Mouse (Mus musculus) embryo, embryonic 9.5 days (tissue): ENCODE results near the gene Hsbp1.
"Not testable (repeated sequence)": the region's sequence is repeated elsewhere in the genome, so short reads cannot be mapped to it uniquely, and the experiment has no call there.

ENCODE experiments used
- DNase-seq: peaks from one replicate; pipeline ENCODE4 v3.0.0-alpha.2; 2017; ENCODE audit errors: extremely low spot score

Gene Hsbp1

GRCm38 (mm10) chr8:119344190-119344856, at the start of gene Hsbp1:
TSS of gene Hsbp1 (plus strand) at chr8:119344488.
- DNase-seq, result peak; percentile 98

GRCm38 (mm10) chr8:119295477-119295876, 48.8 kb upstream of the Hsbp1 start:
- no peak for DNase-seq

GRCm38 (mm10) chr8:119297752-119298151, 46.5 kb upstream of the Hsbp1 start:
- DNase-seq, result peak; percentile 26

GRCm38 (mm10) chr8:119300335-119300734, 44.0 kb upstream of the Hsbp1 start:
- DNase-seq, result no peak

- DNase-seq, result no peak
Observed at GRCm38 (mm10) chr8:119304196-119304595, 40.1 kb upstream of the Hsbp1 start.

DNA sequence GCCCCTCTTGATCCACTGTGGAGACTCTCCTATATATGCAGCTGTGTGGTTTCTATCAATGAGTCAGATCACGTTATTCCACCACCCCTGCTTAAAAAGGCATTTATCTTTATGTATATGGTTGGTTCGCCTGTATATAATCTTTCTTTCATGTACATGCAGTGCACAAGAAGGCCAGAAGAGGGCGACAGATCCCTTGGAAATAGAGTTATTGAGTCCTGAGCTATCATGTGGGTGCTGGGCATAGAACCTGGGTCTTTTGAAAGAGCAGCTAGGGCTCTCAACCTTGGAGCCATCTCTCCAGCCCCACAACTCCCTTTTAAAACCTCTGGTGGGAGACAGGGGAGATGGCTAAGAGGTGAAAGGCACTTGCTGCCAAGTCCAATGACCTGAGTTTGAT, 32.9 kb upstream of the Hsbp1 start:
- no peak for DNase-seq

GRCm38 (mm10) chr8:119323215-119323614, 21.1 kb upstream of the Hsbp1 start:
- DNase-seq, result no peak

DNA sequence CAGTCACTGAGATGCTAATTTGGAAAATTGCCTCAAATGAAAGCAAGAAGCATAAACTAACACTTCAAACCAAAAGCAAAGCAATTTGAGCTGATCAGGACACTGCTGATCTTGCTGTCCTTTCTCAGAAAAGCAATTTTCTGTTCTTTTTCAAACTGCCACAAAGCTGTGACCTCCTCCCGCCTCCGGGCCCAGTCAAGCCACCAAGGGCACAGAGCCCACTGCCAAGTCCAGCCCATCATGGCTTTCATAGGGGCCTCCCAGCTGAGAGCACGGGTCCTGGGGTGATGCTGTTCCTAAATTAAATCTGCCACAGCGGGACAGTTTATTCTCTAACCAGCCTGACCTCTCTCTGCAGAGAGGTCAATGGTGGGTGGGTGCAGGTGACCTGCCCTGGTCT, 4.7 kb upstream of the Hsbp1 start:
- no peak for DNase-seq

- no peak for DNase-seq
Observed at GRCm38 (mm10) chr8:119343606-119344005, 682 bp upstream of the Hsbp1 start.

DNA sequence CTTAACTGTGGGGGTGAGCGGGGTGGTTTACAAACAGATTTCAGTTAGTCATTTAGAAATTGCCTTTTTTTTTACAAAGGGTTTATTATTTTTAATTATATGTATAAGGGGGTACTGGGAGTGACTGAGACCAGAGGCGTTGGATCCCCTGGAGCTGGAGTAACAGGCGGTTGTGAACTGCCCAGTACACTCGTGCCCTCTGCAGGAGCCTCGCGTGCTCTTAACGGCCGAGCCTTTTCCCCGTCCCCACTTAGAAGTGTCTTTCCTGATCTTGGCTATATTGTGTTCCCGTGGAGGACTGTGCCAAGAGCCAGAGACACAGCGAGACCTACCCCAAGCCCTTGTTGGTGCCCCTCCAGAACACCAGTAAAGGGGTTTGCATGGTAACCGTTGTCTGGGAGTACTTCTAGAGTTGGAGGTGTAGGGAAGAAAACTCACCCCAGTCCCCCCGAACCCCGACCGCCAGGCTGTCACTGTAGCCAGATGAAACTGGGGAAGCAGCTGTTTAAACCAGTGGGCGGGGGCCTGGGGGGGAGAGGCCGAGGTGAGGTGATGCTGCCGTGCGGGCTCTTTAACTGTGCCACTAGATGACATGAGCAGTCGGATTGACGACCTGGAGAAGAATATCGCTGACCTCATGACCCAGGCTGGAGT, 868 bp downstream of the Hsbp1 start:
- DNase-seq, result no peak

DNA sequence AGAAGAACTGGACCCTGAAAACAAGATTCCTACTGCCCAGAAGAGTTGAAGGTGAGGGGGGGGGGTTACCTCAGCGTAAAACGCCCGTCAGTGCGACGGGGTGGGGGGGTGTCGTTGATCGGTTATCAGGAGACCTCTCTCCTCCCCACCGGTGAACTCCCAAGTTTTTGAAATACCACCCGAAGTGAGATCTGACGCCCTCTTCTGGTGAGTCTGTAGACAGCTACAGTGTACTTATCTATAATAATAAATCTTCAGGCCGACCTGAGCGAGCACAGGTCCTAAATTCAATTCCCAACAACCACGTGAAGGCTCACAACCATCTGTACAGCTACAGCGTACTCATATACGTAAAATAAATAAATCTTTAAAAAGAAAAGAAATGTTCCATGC, 1.4 kb downstream of the Hsbp1 start:
- DNase-seq, result no peak

GRCm38 (mm10) chr8:119351647-119352046, 7.4 kb downstream of the Hsbp1 start:
- no peak for DNase-seq

DNA sequence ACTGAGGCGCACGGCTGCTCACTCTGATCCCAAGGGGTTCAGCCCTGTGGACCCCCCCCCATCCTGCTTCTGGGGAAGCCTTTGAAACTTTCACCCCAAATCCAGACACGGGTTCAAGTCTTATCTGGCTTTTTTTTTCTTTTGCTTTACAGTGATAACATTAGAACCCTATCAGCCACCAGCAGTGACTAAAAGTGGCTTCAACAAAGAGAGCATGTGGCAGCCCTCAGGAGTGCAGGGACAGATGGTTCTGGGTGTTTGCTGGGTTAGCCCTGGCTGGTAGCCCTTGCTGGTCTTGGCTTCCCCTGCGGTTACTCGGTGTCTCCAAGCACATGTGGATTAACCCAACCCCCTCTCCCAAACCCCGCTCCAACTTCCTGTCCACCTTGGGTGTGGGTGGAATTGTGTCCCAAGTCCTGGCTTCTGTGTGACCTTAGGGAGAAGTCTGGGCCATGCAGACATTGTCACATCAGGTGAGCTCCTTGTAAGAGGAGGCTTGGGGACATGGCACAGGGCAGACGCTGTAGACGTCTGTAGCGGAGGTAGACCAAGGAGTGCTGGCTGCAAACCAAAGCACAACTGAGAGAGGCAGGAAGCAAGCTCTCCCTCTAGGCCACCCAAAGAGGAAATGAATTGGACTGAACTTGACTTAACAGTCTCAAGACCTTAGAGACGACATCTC, 8.8 kb downstream of the Hsbp1 start:
- no peak for DNase-seq

DNA sequence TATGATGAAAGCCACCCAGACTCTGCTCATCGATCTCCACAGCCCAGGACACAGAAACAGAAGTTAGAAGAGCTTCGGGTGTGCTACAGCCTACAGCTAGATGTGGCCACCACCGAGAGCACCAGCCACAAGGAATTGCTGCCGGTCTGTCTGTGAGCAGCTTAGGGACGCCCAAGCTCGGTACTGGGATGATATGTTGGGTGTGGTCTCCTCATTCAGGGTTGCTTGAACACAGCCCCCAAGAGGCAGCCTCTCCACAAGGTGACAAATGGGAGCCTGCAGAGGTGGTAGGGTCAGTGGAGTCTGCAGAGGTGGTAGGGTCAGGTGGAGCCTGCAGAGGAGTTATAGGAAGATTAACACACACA, 9.4 kb downstream of the Hsbp1 start:
- no peak for DNase-seq

DNA sequence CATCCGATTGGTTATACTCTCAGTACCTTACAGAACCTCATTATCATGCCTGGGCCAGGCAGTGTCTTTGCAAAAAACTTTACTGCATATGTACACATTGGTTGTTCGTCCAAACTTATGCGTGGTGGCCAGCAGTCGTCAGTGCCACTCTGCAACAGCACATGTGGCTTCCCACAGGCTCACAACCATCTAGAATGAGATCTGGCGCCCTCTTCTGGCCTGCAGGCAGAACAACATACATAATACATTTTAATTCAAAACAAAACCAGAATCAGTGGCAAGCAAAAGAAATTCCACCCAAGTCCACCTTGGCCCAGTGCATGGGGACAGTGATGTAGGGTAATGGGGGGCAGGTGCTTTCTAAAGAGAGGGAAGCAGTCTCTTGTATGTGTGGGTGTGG, 12.3 kb downstream of the Hsbp1 start:
- DNase-seq, result not testable (repeated sequence)

DNA sequence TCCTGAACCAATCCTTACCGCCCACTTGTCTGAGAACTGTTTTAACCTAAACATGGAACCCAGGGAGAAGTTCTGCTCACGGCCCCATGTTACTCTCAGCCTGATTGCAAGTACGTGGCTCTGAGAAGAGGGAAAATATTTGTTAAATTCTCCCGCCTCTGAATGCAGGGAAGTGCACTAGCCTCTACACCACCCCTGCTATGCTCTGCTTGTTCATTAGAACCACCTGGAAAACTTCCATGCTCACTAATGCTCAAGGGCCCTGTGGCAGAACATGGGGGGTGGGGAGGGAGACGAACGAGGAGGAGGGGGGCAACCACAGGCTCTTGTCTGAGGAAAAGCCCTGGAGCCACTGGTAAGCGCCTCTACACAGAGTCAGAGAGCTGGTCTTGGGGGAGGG, 13.9 kb downstream of the Hsbp1 start:
- DNase-seq, result no peak

DNA sequence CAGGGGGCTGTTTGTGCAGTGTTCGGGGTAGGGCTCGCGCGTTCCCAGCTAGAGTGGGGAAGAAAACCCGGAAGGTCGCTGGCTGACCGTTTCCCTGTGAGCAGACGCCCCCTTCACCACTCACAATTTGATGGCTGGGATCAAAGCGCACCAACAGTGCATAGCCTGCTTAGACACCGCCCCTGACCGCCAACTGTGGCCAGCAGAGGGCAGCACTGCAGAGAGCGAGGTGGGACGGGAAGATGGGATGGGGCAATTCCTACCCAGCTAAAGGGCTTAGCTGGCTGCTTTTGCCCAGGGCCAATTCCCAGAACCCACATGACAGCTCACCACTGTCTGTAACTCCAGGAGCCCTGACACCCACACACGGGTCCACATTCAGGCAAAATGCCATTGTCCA, 14.5 kb downstream of the Hsbp1 start:
- DNase-seq, result peak; percentile 53

DNA sequence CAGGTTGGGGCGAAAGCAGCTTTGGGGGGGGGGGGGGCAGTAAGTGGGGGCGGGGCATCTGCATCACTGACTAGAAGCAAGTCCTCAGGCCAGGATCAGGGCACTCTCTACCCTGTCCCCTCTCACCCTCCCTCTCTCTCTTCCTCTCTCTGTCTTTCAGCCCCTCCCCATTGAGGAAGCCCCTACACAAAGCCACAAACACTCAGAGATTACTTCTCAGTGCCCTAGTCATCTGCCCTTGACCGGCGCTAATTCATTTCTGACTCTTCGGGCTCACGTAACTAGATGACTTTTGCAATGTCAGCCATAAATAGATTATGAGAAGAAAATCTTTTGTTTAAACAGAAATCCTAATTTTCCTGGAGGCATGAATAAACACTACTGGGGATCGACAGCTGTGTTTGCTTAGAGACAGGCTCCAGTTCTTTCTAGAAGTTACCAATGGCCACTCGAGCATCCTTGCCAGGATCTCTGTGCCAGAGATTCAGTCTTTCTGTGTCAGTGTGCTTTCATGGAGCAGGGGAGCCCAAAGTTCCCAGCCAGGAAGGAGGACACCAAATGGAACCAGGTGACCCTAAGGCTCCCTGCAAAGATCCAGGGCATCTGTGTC, 16.5 kb downstream of the Hsbp1 start:
- no peak for DNase-seq

DNA sequence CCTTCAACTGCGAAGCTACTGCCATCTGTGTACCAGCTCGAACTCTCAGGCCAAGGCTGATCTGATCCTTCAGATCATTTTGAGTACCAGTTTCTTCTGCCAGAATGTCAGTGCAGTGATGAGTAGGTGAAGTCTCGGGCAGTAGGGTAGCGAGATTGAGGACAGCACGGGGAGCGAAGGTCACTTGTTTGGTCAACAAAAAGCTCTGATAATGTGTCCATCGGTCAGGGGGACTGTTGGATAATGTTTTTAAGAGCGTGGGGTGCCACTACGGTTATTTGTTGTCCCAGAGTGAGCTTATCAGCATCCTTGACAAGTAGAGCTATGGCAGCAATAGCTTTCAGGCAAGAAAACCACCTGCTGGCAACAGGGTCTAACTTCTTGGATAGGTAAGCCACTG, 30.4 kb downstream of the Hsbp1 start:
- not testable (repeated sequence) for DNase-seq

DNA sequence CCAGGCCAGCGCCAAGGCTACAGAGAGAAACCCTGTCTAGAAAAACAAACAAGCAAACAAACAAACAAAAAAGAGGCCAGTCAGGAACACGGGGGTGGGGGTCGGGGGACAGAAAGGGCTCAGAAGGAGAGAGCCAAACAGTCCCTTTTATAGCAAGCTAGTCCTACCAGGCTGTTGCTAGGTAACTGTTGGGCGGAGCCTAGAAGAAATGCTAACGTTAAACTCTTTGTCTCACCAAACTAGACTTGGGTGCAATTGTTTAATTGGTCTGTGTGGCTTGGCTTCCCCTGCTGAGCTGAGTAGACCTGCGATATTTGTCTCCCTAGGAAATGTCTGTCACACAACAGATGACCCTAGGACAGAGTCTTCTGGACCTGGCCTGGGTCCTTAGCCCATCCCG, 34.2 kb downstream of the Hsbp1 start:
- DNase-seq, result no peak

GRCm38 (mm10) chr8:119380619-119381018, 36.3 kb downstream of the Hsbp1 start:
- DNase-seq, result peak; percentile 22

DNA sequence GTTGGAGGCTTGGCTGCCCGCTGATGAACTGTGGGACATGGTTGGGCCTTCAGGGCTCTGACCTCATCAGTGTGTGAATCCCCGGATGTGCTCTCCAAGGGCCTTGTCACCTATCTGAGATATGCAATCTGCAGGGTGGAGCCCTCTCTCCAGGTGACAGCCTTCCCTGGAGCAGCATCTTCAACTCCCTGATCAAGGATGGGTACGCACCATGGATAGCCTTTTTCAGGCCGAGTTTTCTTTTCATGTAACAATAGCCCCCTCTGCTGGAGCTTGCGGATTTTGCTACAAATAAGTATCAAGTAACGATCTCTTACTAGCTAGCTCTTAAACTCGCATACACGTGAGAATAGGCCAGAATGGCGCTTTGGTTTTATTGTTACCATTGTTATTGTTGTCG, 40.2 kb downstream of the Hsbp1 start:
- DNase-seq, result peak; percentile 69

DNA sequence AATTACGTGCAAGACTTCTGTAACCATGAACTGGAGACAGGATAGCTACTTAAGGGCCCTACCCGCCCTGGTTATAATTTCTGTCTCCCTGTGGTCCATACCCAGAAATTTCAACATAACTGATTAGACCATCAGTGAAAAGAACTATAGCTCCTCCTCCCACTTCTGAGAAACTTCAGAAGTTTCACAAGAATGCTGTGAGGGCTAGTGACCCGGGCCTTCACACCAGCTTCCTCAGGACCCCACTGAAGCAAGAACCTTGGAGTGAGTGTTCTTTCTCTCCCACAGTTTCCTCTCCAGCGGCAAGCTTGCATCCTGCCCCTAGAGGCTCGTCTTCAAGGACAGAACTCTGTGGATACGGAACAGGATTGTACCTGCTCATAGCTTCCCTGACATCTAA, 41.6 kb downstream of the Hsbp1 start:
- no peak for DNase-seq
